Mouse (Mus musculus) liver, adult 2 months (tissue): Measurements from ENCODE around the gene Gcnt3.

Source experiments
- CTCF ChIP-seq: fragments of 200-500 bp; IDR thresholded peaks from 2 replicates; pipeline ENCODE4 v1.5.1; 2011; ENCODE audit warnings: low read depth, low read length, control low read depth
- POLR2A ChIP-seq: fragments of 200-500 bp; IDR thresholded peaks from 2 replicates; pipeline ENCODE4 v1.6.1; 2011; ENCODE audit warnings: low read length, control low read depth; ENCODE audit not compliant: insufficient read depth; ENCODE audit errors: extremely low read depth

- TF ChIP-seq CTCF (no peak), POLR2A (no peak)
Measured at GRCm38 (mm10) chr9:69992841-69993277, 45.0 kb downstream of the Gcnt3 start.
